Mouse (Mus musculus): Measurements from ENCODE around the gene Lrrc36. TPM values are rescaled to one million over a fixed set of nuclear protein-coding genes. Genes with fewer than 3 reads are reported as not detected.

The Lrrc36 gene
- total RNA-seq, 1 experiment = 0.13 TPM

GRCm38 (mm10) chr8:105426878-105427277 lies 13.5 kb downstream of the Lrrc36 start:
- Histone ChIP-seq H3K9ac (ENCODE audit: insufficient read depth, low read depth, low read length, poor library complexity, severe bottlenecking) (no peak overlapping the region), H3K4me1 (ENCODE audit: control insufficient read depth in 2 of 2, insufficient read depth in 2 of 2, low read length in 2 of 2, poor library complexity in 1 of 2) (peaks cover 0 to 3% of the 10 kb centered on the region in 2 experiments; a peak in 2 of 4 replicates), H3K36me3 (ENCODE audit: control insufficient read depth, insufficient read depth, low read length, poor library complexity, severe bottlenecking) (no peaks in the 10 kb centered on the region), H3K4me3 (ENCODE audit: insufficient read depth in 1 of 2, low read depth in 1 of 2, low read length in 2 of 2, poor library complexity in 1 of 2, severe bottlenecking in 1 of 2) (no peak overlapping the region), H3K9me3 (ENCODE audit: control insufficient read depth, insufficient read depth, low read depth, low read length) (no peaks in the 10 kb centered on the region), H3K27ac (ENCODE audit: insufficient read depth, low read depth, low read length, poor library complexity, severe bottlenecking) (no peak overlapping the region)
- DNase-seq (ENCODE audit: low read depth, low spot score) = no peak
- in situ Hi-C loops (cut with MboI; ENCODE audit: low sequenced_read_pairs in 2 of 2, unreplicated experiment in 2 of 2) = no loop called here
- TF ChIP-seq ZNF384 (IDR thresholded peaks at IDR 0.05; ENCODE audit: low read depth, low read length) = no peak
- TF ChIP-seq HCFC1 (IDR thresholded peaks at IDR 0.05; ENCODE audit: borderline replicate concordance, insufficient read depth, low read length) = no peak
- TF ChIP-seq CHD2 (IDR thresholded peaks at IDR 0.05; ENCODE audit: low read depth, low read length) = no peak
- no peak for TF ChIP-seq ZC3H11A (IDR thresholded peaks at IDR 0.05; ENCODE audit: borderline replicate concordance, low read depth, low read length)
- TF ChIP-seq MAFK (IDR thresholded peaks at IDR 0.05; ENCODE audit: insufficient read depth, low read depth, low read length) = no peak

DNA sequence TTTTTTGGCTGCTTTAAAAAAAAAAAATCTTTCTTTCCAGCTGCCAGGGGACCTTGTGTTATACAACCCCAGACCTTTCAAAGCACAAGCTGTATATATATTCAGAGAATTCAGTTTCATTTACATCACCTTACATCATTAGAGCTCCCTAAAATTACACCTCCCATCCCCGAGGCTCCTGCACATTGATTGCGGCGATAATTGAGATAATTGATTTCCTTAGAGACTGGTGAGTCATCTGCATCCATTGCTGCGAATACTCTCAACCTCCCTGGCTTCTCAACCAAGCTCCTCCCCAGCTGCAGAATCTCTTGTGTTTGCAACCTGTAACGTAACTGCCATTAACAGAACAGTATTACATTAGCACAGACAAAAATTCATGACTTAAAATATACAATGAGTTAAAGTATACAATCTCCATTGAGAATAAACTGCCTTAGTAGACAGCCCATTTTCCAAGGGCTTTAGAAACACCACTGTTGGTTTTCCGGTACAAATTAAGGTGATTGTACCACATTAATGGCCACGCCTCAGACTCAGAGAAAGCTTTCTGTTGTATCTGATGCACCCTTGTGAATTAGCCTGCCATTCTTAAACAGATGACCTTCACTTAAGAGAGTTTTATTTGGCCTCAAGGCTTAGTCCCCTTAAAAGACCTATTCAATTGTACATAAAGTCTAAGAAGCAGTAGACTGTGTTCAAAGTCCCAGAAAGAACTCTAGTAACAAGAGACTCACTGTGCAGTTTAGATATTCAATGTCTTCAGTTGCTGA lies 18.6 kb downstream of the Lrrc36 start:
- in situ Hi-C loops (cut with MboI; ENCODE audit: low sequenced_read_pairs in 2 of 2, unreplicated experiment in 2 of 2) = no loop called here
- TF ChIP-seq HCFC1 (IDR thresholded peaks at IDR 0.05; ENCODE audit: borderline replicate concordance, insufficient read depth, low read length) (no peak), ZNF384 (IDR thresholded peaks at IDR 0.05; ENCODE audit: low read depth, low read length) (no peak), MAFK (IDR thresholded peaks at IDR 0.05; ENCODE audit: insufficient read depth, low read depth, low read length) (no peak)
- no peak overlapping the region for H3K9ac ChIP-seq (ENCODE audit: insufficient read depth, low read depth, low read length, poor library complexity, severe bottlenecking)

GRCm38 (mm10) chr8:105433021-105433420 lies 19.6 kb downstream of the Lrrc36 start:
- no peak for DNase-seq (ENCODE audit: low read depth, low spot score)
- TF ChIP-seq MAFK (IDR thresholded peaks at IDR 0.05; ENCODE audit: insufficient read depth, low read depth, low read length) = no peak
- TF ChIP-seq CHD2 (IDR thresholded peaks at IDR 0.05; ENCODE audit: low read depth, low read length) = no peak
- TF ChIP-seq ZNF384 (IDR thresholded peaks at IDR 0.05; ENCODE audit: low read depth, low read length) = no peak
- no peak for TF ChIP-seq ZC3H11A (IDR thresholded peaks at IDR 0.05; ENCODE audit: borderline replicate concordance, low read depth, low read length)
- TF ChIP-seq HCFC1 (IDR thresholded peaks at IDR 0.05; ENCODE audit: borderline replicate concordance, insufficient read depth, low read length) = no peak
- no peaks in the 10 kb centered on the region for H3K36me3 ChIP-seq (ENCODE audit: control insufficient read depth, insufficient read depth, low read length, poor library complexity, severe bottlenecking)
- no peak overlapping the region for H3K4me3 ChIP-seq (ENCODE audit: insufficient read depth in 1 of 2, low read depth in 1 of 2, low read length in 2 of 2, poor library complexity in 1 of 2, severe bottlenecking in 1 of 2)
- in situ Hi-C loops (cut with MboI; ENCODE audit: low sequenced_read_pairs in 2 of 2, unreplicated experiment in 2 of 2) = no loop called here
- no peak overlapping the region for H3K9ac ChIP-seq (ENCODE audit: insufficient read depth, low read depth, low read length, poor library complexity, severe bottlenecking)
- peaks cover 3 to 9% of the 10 kb centered on the region in 2 experiments; a peak in 3 of 4 replicates for H3K4me1 ChIP-seq (ENCODE audit: control insufficient read depth in 2 of 2, insufficient read depth in 2 of 2, low read length in 2 of 2, poor library complexity in 1 of 2)
- no peaks in the 10 kb centered on the region for H3K9me3 ChIP-seq (ENCODE audit: control insufficient read depth, insufficient read depth, low read depth, low read length)
- no peak overlapping the region for H3K27ac ChIP-seq (ENCODE audit: insufficient read depth, low read depth, low read length, poor library complexity, severe bottlenecking)

More for the DNA sequence above, 18.6 kb downstream of the Lrrc36 start:
- Histone ChIP-seq H3K4me1 (ENCODE audit: control insufficient read depth in 2 of 2, insufficient read depth in 2 of 2, low read length in 2 of 2, poor library complexity in 1 of 2) (peaks cover 3 to 9% of the 10 kb centered on the region in 2 experiments; a peak in 3 of 4 replicates), H3K9me3 (ENCODE audit: control insufficient read depth, insufficient read depth, low read depth, low read length) (no peaks in the 10 kb centered on the region), H3K36me3 (ENCODE audit: control insufficient read depth, insufficient read depth, low read length, poor library complexity, severe bottlenecking) (no peaks in the 10 kb centered on the region), H3K4me3 (ENCODE audit: insufficient read depth in 1 of 2, low read depth in 1 of 2, low read length in 2 of 2, poor library complexity in 1 of 2, severe bottlenecking in 1 of 2) (no peak overlapping the region), H3K27ac (ENCODE audit: insufficient read depth, low read depth, low read length, poor library complexity, severe bottlenecking) (no peak overlapping the region)
- DNase-seq (ENCODE audit: low read depth, low spot score) = no peak

DNA sequence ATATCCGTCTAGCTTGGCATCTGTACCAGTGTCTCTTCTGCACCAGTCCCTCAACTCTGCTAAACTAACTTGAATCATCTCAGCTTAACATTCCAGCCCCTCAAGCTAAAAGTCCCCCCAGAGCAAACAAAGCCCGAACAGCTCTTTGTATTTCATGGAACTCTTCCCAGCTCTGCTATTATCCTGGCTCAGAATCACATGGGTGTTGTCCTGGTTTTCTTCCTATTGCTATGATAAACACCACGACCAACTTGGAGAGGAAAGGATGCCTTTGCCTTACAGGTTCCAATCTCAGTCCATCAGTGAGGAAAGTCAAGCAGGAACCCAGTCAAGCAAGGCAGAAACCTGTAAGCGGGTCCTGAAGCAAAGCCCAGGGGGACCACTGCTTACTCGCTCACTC lies 20.1 kb downstream of the Lrrc36 start:
- no peaks in the 10 kb centered on the region for H3K9me3 ChIP-seq (ENCODE audit: control insufficient read depth, insufficient read depth, low read depth, low read length)
- H3K27ac ChIP-seq (ENCODE audit: insufficient read depth, low read depth, low read length, poor library complexity, severe bottlenecking) = no peak overlapping the region
- DNase-seq (ENCODE audit: low read depth, low spot score) = no peak
- no peaks in the 10 kb centered on the region for H3K36me3 ChIP-seq (ENCODE audit: control insufficient read depth, insufficient read depth, low read length, poor library complexity, severe bottlenecking)
- no peak overlapping the region for H3K4me3 ChIP-seq (ENCODE audit: insufficient read depth in 1 of 2, low read depth in 1 of 2, low read length in 2 of 2, poor library complexity in 1 of 2, severe bottlenecking in 1 of 2)
- in situ Hi-C loops (cut with MboI; ENCODE audit: low sequenced_read_pairs in 2 of 2, unreplicated experiment in 2 of 2) = no loop called here
- peaks cover 3 to 9% of the 10 kb centered on the region in 2 experiments; a peak in 3 of 4 replicates for H3K4me1 ChIP-seq (ENCODE audit: control insufficient read depth in 2 of 2, insufficient read depth in 2 of 2, low read length in 2 of 2, poor library complexity in 1 of 2)
- TF ChIP-seq MAFK (IDR thresholded peaks at IDR 0.05; ENCODE audit: insufficient read depth, low read depth, low read length) (no peak), HCFC1 (IDR thresholded peaks at IDR 0.05; ENCODE audit: borderline replicate concordance, insufficient read depth, low read length) (no peak), ZC3H11A (IDR thresholded peaks at IDR 0.05; ENCODE audit: borderline replicate concordance, low read depth, low read length) (no peak), ZNF384 (IDR thresholded peaks at IDR 0.05; ENCODE audit: low read depth, low read length) (no peak), CHD2 (IDR thresholded peaks at IDR 0.05; ENCODE audit: low read depth, low read length) (no peak)
- H3K9ac ChIP-seq (ENCODE audit: insufficient read depth, low read depth, low read length, poor library complexity, severe bottlenecking) = no peak overlapping the region

Data from ES-E14 (cell line).